Mouse (Mus musculus): Measurements from ENCODE around the gene Ajuba.

GRCm38 (mm10) chr14:54605752-54606321, 28.5 kb upstream of the Ajuba start, which contains the start of gene 4931414P19Rik:
- TF ChIP-seq CTCF (IDR thresholded peaks at IDR 0.05): no peak
- TF ChIP-seq EP300 (IDR thresholded peaks at IDR 0.05): no peak
